Mouse (Mus musculus) bone marrow macrophage, adult 2 months (primary cell): ENCODE measurements around the gene Creb3.

Experiments
- CTCF ChIP-seq: IDR thresholded peaks from 2 replicates; pipeline ENCODE4 v1.5.1; 2012; ENCODE audit warnings: low read depth, mild to moderate bottlenecking, low read length, moderate library complexity
- POLR2A ChIP-seq: IDR thresholded peaks from 2 replicates; pipeline ENCODE4 v1.6.1; 2012; ENCODE audit warnings: mild to moderate bottlenecking, low read depth, low read length, borderline replicate concordance

DNA sequence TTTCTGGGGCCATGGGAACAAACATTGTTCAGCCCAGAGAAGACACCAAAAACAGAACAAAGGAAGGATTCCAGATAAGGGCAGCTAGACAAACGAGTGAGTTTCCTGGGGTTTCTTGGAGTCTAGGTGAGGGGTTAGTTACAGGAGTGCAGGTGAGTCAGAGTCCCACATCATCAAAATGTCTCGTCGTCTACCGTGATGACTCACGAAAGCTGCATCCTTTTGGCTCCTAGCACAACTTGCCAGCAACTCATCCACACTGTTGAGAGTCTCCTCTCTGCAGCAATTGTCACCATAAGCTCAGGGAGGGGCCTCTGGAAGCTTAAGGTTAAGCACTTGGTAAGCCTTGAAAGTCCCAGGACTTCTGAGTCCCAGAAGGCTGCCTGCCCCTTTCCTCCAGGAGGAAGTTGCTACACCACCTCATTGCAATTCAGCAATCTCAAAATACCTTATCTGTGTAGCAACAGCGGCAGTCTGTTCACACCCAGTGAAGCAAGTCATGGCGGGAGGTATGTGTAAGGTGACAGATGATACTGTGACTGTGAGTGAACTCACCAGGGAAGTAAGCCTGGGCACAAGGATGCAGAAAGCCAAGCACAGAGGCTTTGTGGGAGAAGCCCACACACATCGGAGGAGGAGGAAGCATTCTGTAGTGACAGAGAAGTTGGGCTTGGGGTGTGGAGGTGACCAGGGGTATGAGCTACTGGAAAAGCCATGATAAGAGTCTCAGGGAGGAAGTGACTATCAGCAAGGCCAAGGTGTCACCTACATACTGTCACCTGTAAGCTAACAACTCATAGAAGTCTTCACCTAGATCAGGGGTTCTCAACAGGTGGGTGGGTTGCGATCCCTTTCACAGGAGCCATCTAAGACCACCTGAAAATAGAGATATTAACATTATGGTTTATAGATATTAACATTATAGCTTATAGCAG is 42.9 kb downstream of the Creb3 start:
- TF ChIP-seq CTCF (no peak), POLR2A (no peak)
